Mouse (Mus musculus) stomach, postnatal 0 days (tissue): Measurements from ENCODE around the gene Terf2.

Source experiments
- CTCF ChIP-seq: IDR thresholded peaks from 2 replicates; pipeline ENCODE4 v1.5.1; 2016; ENCODE audit warnings: antibody characterized with exemption, low read depth, mild to moderate bottlenecking, moderate library complexity
- EP300 ChIP-seq: optimal IDR thresholded peaks from 2 replicates; pipeline ENCODE3; 2016; ENCODE audit warnings: antibody characterized with exemption

DNA sequence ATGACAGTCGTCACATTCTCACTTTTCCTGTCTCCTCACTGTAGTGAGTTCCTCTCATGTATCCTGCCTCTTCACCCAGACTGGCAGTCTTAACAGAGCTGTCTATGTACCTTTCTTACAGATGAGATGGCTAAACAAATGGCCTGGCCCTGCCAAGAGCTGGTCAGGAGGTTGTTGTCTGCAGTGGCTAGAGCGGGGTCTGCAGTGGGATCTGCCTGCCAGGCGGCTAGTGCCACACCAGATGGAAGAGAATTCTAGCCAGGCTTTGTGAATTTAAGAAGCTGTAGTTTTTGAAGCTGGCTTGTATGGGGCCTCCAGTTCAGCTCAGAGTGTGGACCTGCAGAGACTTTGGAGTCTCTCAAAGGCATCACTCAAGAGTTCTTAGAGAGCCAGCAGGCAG lies 60.7 kb downstream of the Terf2 start:
- no peak for TF ChIP-seq CTCF
- TF ChIP-seq EP300: no peak
